Mouse (Mus musculus) inflammation-experienced regulatory T-cells, adult 16 weeks (primary cell): ENCODE data around the gene Zfp942. TPM values are rescaled to one million over a fixed set of nuclear protein-coding genes. Genes with fewer than 3 reads are reported as not detected.

Experiments
- polyA plus RNA-seq: library from polyadenylated mRNA; unstranded; fragments of 100-300 nt; shearing (Covaris generic); gene quantifications from one replicate; pipeline ENCODE4 v1.2.1, GENCODE M21; 2017

Gene Zfp942
- 40.3 TPM for polyA plus RNA-seq

DNA sequence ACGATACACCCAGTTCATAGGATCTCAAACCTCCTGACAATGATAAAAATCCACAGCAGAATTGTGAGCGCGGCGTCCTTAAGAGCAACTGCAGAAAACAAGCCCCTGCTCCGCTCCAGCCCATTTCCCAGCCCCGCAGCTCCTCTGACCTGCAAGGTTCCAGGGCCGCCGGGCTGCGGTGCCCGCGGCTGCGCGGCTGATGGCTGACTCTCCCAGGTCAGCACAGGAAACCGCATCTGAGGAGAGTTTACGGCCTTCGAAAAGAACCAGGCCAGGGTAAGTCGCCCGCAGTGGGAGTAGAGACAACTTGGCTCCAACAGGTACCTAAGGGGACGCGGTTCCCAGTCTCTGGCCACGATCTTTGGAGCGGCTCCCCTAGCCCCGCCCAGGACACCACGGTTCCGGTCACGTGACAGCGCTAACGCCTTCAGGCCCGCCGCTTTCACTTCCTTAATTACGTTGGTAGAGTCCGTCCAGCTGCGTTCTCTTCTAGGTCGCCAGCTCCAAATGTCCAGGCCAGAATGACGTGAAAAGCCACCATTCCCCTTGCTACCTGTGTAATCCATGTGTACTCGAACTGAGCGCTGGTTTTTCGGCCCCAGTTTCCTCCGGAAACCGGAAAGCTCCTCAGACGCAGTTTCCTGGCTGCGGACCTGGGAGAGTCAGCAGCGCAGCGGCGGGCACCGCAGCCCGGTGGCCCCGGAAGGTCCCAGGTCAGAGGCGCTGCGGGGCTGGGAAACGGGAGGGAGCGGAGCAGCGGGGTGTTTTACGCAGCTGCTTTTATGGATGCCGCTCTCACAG lies at the start of gene Zfp942, which contains the start of gene Zfp943:
TSS of gene Zfp942 (minus strand) at position 358 of the 801 bp plus-strand sequence.
TSS of gene Zfp943 (plus strand) at position 446 of the 801 bp plus-strand sequence.

DNA sequence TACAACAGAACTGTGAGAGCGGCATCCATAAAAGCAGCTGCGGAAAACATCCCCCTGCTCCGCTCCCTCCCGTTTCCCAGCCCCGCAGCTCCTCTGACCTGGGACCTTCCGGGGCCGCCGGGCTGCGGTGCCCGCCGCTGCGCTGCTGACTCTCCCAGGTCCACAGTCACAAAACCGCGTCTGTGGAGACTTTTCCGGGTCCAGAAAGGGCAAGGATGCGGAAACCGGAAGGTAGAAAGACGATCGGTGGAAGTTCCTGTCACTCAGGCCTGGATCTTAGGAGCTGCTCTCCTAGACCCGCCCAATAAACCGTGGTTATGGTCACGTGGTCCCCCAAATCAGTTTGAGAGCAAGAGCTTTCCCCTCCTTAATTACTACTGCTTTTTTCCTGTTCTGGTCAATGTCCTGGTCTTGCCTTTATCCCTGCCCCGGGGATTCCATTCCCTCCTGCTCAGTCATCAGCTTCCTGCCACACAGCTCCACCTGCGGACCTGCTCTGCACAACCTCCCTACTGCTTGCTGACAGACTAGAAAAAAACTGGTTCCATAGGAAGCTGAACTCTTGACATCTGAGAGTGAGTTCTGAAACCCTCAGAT lies 52.7 kb downstream of the Zfp942 start, which contains the start of gene Zfp995:
TSS of gene Zfp995 (minus strand) at position 471 of the 597 bp plus-strand sequence.

Other genes starting within 250 kb of the Zfp942 start
- 1.4 TPM for gene Zfp229, start 231.7 kb downstream of the Zfp942 start, polyA plus RNA-seq
- 0.89 TPM for gene Zfp820, start 116.7 kb downstream of the Zfp942 start, polyA plus RNA-seq
- 19.8 TPM for gene Zfp995, start 52.5 kb downstream of the Zfp942 start, polyA plus RNA-seq
- 25.9 TPM for gene Zfp943, start 88 bp upstream of the Zfp942 start, polyA plus RNA-seq
- 2.8 TPM for gene Zfp947, start 203.7 kb upstream of the Zfp942 start, polyA plus RNA-seq